Mouse (Mus musculus) urinary bladder, postnatal 25 days (tissue): ENCODE data around the gene Ccdc34.

Experiments used
- DNase-seq: peaks from one replicate; pipeline ENCODE4 v3.0.0; 2022; ENCODE audit warnings: low spot score

Ccdc34 gene

GRCm38 (mm10) chr2:109996411-109996810 lies 21.2 kb upstream of the Ccdc34 start:
- DNase-seq = no peak

GRCm38 (mm10) chr2:110004668-110005067 lies 12.9 kb upstream of the Ccdc34 start:
- no peak for DNase-seq

GRCm38 (mm10) chr2:110005164-110005563 lies 12.5 kb upstream of the Ccdc34 start:
- DNase-seq = no peak

- no peak for DNase-seq
These were observed 11.9 kb upstream of the Ccdc34 start for GRCm38 (mm10) chr2:110005596-110006239.

GRCm38 (mm10) chr2:110007423-110008267 lies 10.0 kb upstream of the Ccdc34 start:
- no peak for DNase-seq

- DNase-seq = no peak
These were observed 8.2 kb upstream of the Ccdc34 start for GRCm38 (mm10) chr2:110009449-110009848.

GRCm38 (mm10) chr2:110012184-110012725 lies 5.4 kb upstream of the Ccdc34 start:
- no peak for DNase-seq

- no peak for DNase-seq
These were observed 530 bp upstream of the Ccdc34 start for GRCm38 (mm10) chr2:110017087-110017486.

GRCm38 (mm10) chr2:110019656-110020055 lies 2.0 kb downstream of the Ccdc34 start:
- DNase-seq = no peak

GRCm38 (mm10) chr2:110020430-110020829 lies 2.8 kb downstream of the Ccdc34 start:
- DNase-seq = no peak

GRCm38 (mm10) chr2:110036265-110036664 lies 18.6 kb downstream of the Ccdc34 start:
- no peak for DNase-seq

- no peak for DNase-seq
These were observed 19.0 kb downstream of the Ccdc34 start for GRCm38 (mm10) chr2:110036665-110037064.

- DNase-seq = no peak
These were observed 19.6 kb downstream of the Ccdc34 start for GRCm38 (mm10) chr2:110037221-110037620.

GRCm38 (mm10) chr2:110038341-110038740 lies 20.7 kb downstream of the Ccdc34 start:
- DNase-seq = no peak

- no peak for DNase-seq
These were observed 25.5 kb downstream of the Ccdc34 start for GRCm38 (mm10) chr2:110042861-110043760.

GRCm38 (mm10) chr2:110058424-110058823 lies 40.8 kb downstream of the Ccdc34 start:
- DNase-seq = no peak

GRCm38 (mm10) chr2:110063131-110063530 lies 45.5 kb downstream of the Ccdc34 start:
- no peak for DNase-seq

- DNase-seq = no peak
These were observed 51.3 kb downstream of the Ccdc34 start for GRCm38 (mm10) chr2:110068916-110069315.

GRCm38 (mm10) chr2:110073023-110073422 lies 55.4 kb downstream of the Ccdc34 start:
- no peak for DNase-seq

GRCm38 (mm10) chr2:110074646-110075452 lies 57.2 kb downstream of the Ccdc34 start:
- no peak for DNase-seq

- DNase-seq = no peak
These were observed 59.6 kb downstream of the Ccdc34 start for GRCm38 (mm10) chr2:110077240-110077639.
